Mouse (Mus musculus) megakaryocyte, adult 5-6 weeks (primary cell): ENCODE measurements at regions not wholly inside any gene's neighbourhood (a gene's known extent, or its start where the extent isn't known, plus 50 kb on each side); places are given as distances from the start of the nearest gene placed in this dataset.

Source experiments
- ATAC-seq: 2 replicates; pipeline ENCODE4 v1.8.0; 2016; ENCODE audit warnings: mild to moderate bottlenecking, inconsistent platforms; ENCODE audit not compliant: poor library complexity, severe bottlenecking

GRCm38 (mm10) chr9:122556051-122556450 lies 191.1 kb upstream of the Topaz1 start:
- no peak for ATAC-seq

DNA sequence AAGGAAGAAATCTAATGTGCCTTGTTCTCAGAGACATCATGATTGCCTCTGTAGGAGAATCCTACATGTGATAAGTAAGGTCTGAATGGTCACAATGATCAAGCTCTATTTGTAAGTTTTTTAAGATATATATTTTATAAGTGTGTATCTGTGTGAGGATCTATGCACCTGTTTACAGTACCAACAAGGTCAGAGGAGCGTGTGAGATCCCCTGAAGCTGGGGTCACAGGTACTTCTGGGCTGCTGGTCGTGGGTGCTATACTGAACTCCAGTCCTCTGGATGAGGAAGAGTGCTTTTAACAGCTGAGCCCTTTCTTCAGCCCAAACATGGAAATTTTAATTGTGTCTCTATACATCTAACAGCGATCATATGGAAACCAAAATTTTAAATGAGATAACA lies 181.1 kb upstream of the Topaz1 start:
- ATAC-seq, result no peak

GRCm38 (mm10) chr9:122568691-122569441 lies 178.3 kb upstream of the Topaz1 start:
- no peak for ATAC-seq

DNA sequence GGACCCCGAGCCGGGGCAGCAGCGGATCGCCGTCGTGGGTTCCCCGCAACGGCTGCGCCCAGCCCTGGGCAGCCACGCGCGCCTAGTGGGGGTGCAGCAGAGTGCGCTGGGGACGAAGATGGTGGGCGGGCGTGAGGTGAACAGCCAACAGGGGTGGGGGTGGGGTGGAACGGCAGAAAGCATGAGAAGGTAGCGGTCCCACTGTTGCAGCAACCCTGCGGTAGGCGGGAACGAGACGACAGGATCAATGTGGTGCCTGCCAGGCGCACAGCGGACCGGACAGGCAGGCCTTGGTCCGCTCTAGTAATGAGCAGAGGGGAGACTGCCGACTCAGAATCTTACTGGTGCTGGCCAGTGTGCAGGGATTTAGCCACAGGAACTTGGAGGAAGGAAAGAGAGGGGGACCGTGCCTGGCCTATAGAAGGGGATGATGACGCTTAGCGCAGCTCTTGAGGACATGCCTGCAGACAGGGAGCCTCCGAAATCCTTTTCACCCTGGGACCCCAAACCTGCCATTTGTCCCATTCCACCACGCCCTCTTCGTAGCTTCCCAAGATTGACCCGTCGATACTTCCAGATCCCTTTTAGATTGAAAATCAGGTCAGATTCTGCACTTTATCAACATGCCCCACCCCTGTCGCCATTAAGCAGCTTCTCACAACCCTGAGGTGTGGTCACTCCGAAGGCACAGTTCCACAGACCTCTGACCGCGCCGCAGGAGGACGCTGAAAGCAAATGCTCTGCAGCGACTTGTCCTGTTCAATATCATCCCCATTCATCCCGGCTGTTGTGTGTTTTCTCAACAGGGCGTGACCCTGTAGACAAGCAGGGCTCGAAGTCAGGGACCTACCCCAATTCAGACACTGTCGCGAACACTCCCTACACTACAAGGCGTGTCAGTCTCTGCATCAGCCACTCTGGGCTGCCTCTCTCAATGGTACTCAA lies 177.4 kb upstream of the Topaz1 start:
- no peak for ATAC-seq

DNA sequence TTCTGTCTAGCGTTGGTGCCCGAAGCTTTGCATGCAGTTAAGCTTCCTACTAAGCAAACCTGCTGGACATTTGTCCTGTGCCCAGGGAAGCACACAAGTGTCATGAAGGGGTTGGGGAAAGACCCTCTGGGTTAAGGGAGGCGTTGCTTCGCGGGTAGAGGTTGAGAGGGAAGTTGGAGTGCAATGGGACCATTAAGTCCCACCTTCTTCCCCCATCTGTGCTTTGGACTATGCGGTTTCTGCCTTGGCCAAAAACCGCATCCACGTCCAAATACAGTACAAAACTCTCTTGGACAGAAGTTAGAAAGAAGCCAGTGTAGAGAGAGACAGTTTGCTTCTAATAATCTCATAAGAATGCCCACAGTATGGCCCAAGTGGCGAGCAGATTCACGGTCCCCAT lies 176.1 kb upstream of the Topaz1 start:
- peak; percentile 10; the same call in 1 of the 2 replicates for ATAC-seq

- ATAC-seq, result peak; percentile 62
Measured at GRCm38 (mm10) chr9:122571402-122572059, 175.6 kb upstream of the Topaz1 start.

- ATAC-seq, result no peak
Measured at GRCm38 (mm10) chr9:122572060-122572835, 174.9 kb upstream of the Topaz1 start.

DNA sequence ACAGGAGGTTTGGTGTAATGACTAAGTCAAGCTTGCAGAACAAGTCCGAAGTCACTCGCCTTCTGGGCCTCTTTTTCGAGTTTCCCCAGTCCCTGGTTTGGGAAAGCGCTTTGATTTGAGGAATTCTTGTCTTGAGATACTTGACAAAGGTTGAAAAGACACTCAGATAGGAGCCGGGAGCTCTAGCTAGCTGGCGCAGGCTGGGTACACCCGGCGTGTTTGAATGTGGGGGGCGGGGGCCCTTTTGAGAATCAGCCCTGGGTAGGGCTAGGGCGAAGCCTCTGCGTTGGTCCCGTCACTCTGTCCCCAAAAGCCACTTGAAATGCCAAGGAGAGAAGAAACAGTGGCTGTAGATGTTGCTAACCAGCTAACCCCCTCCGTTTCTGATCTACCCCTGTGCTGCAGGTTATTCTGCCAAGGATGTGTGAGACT lies 174.3 kb upstream of the Topaz1 start:
- no peak for ATAC-seq

- no peak for ATAC-seq
Measured at GRCm38 (mm10) chr9:122585228-122585627, 161.9 kb upstream of the Topaz1 start.

GRCm38 (mm10) chr9:122586421-122586820 lies 160.7 kb upstream of the Topaz1 start:
- ATAC-seq, result no peak

DNA sequence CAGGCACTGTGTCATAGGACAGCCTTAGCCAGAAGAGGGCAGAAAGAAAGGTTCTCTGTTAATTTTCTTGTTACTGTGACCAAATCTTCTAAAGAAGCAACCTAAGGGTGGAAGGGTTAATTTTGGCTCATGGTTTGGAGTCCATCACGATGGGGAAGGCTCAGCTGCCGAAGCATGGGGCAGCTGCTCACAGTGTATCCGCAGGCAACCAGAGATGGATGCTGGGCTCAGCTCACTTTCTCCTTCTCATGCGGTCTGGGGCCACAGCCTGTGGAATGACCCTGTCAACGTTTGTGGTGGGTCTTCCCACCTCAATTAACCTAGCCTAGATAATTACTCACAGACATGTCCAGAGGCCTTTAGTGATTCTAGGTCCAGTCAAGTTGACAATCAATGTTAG lies 160.2 kb upstream of the Topaz1 start:
- no peak for ATAC-seq

DNA sequence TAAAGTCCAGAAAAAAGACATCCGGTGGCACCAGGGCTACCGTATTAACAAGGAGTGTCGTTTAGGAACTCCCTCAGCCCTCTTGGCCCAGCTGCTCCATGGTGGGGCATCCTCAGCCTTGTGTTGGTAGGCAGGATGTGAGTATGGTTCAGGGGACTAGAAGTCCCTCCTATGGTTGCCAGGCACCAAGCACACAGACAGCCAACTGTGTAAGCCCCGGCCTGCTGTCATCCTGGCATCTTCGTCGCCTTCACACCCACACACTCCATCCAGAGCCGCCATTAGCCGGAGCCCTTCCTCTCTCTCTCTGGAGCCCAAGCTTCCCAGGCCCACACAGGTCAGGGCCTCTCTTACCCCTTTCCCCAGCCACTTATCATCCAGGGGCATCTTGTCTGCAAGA lies 158.9 kb upstream of the Topaz1 start:
- ATAC-seq, result no peak

DNA sequence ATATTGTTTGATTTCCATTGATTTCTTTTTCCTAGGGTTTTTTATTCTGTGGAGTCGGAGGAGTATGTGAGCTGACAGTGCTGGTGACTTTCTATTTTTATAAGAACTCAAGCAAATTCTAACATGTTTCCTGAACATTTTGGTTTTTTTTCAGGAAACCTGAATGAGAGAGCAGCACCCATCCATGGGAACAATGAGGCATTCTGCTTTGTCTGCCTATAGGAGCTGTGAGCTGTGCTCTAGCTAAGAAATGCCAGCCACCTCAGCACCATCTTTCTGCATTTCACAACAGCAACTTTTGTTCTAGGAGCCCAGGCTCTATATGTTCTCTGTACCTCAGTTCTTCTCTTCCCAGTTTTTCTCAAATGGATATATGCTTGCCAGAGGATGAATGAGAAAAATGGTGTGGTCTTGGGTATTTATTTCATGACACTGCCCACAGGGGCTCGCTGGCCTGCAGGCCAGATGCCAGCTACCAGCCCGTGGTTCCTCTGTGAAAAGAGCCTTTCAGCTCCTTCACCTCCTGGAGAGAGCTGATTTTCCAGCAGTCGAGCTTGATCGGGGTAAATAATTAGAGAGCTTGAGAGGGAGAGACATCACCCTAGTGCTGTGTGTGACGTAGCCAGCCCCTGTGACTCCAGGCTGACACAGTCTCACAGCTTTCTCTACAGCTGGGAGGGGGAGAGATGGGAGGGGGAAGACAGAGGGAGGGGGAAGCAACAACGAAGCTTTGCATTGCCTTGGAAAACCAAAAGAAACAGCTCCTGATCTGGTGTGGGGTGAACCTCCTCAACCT lies 154.1 kb upstream of the Topaz1 start:
- no peak for ATAC-seq

- ATAC-seq, result no peak
Measured at GRCm38 (mm10) chr9:122595120-122595943, 151.8 kb upstream of the Topaz1 start.

DNA sequence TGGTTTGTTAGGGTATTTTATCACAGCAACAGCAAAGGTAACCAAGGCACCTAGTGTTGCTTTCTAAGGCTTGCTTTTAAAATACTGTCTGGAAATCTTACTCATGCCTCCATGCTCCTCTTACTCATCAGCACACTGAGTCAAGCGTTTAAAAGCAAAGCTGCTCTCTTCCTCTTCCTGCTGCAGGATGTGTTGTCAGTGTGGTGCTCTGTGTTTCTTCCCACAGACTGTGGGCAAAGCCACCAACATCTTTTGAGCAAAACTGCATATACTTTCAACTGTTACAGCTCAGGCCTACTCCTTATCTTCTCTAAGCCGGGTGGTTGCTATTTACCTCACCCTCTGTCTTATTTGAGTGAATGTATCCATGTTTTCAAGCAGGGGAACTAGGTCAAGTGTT lies 144.0 kb upstream of the Topaz1 start:
- ATAC-seq, result no peak

DNA sequence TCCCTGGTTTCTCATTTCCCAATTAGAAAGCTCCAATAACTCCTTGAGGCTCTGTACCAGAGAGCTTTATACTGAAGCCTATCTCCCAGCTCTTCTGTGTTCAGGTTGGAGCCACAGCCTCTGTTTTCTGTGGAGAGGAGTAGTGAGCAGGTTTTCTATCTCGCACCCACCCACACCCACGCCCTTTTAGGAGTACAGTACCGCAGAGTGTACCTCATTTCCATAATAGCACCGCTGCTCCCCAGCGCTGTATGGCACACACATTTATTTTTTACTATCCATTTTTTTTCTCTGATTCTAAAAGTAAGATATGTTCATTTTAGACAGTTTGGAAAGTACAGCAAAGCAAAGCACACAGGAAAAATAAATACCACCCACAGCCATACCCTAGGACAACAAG lies 137.5 kb upstream of the Topaz1 start:
- no peak for ATAC-seq

GRCm38 (mm10) chr9:122610918-122611317 lies 136.2 kb upstream of the Topaz1 start:
- ATAC-seq, result no peak

DNA sequence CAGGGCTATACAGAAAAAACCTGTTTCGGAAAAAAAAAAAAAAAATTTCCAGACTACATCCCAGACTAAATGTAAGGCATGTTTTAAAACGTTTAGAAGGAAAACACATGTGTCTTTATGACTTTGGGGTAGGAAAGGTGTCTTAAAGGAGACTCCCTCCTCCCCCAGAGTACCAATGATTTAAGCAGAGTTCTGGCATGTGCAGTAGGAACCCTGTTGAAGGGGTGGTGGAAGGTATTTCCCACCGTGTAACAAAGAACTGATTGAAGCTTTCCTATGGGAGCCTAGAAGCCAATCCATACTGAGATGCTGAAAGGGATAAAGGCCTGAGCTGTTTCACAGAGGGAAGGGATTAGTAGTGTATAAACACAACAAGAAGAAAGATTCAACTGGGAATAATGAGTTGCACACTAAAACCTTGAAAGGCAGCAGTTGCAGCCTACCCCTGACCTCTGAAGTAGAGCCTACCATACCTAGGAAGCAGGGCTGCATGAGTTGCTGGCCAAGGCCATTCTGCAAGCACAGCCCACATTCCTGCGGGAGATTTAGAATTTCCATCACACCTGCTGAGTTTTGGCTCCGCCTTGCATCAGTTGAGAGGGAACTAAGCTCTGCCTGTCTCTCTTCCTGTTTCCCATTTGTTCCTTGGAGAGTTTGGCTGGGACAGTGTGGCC lies 132.4 kb upstream of the Topaz1 start:
- no peak for ATAC-seq
